9 mouse cellular contexts compared by ENCODE assay signal in genomic region chr3:153277389-153277999, GRCm38 (mm10).
DNase-seq lines count a peak whose midpoint lies in the region; ATAC-seq and TF ChIP-seq lines count a peak whose summit lies in the region.
"Had no signal": no experiment of that assay in that cellular context is flagged by ENCODE, and none has a peak within 500 bp of the region (broad histone marks: within the 10 kb centered on the region; RNA-seq: fewer than 3 reads in every experiment).

No protein-coding gene starts in this region.

- H3K4me2 ChIP-seq in hindbrain, embryonic 12.5 days (replicated peaks) = peak overlapping the region; percentile 42
- 0 out of 2 replicates have a peak overlapping the region, but pooled peaks have one; percentile 4 for H3K4me2 ChIP-seq in limb, embryonic 14.5 days (replicated peaks; ENCODE audit: low read depth, low read length, severe bottlenecking)
- H3K4me2 ChIP-seq: stomach, embryonic 15.5 days had no signal

- peak; percentile 92 for ATAC-seq in hindbrain, embryonic 12.5 days (ENCODE audit: low FRiP score)
- ATAC-seq in limb, embryonic 14.5 days (ENCODE audit: low FRiP score, low read depth) = peak; percentile 90

- no peak overlapping the region for H3K4me3 ChIP-seq in hindbrain, embryonic 12.5 days
- H3K4me3 ChIP-seq in limb, embryonic 14.5 days (replicated peaks; ENCODE audit: low read length) = no peak overlapping the region
- H3K4me3 ChIP-seq: stomach, embryonic 15.5 days had no signal

- 8% methylated on average over 16 of the region's 16 CpGs for WGBS in hindbrain, embryonic 12.5 days
- WGBS in limb, embryonic 14.5 days = 19% methylated on average over 16 of the region's 16 CpGs

- peak; percentile 70 for DNase-seq in layer of hippocampus, adult 11-12 months (ENCODE audit: low spot score)
- DNase-seq in layer of hippocampus, adult 9-10 months (ENCODE audit: low spot score) = no peak
- DNase-seq in limb, embryonic 14.5 days (ENCODE audit: low spot score) = peak; percentile 29
- peak; percentile 61 for DNase-seq in right cerebral cortex, postnatal 25 days
- DNase-seq in heart, adult 9 months (ENCODE audit: low spot score in 2 of 2) = no peak
- no peak for DNase-seq in ovary, postnatal 36 days (ENCODE audit: low spot score)
- DNase-seq in kidney, postnatal 14 days = no peak

- peak overlapping the region; percentile 85 for H3K27ac ChIP-seq in hindbrain, embryonic 12.5 days
- no peak overlapping the region for H3K27ac ChIP-seq in limb, embryonic 14.5 days (replicated peaks; ENCODE audit: low read depth, low read length)
- H3K27ac ChIP-seq: stomach, embryonic 15.5 days had no signal

- H3K4me1 ChIP-seq in hindbrain, embryonic 12.5 days = peaks cover 33% of the 10 kb centered on the region
- peaks cover 15% of the 10 kb centered on the region for H3K4me1 ChIP-seq in limb, embryonic 14.5 days (ENCODE audit: control insufficient read depth, insufficient read depth, low read length)

- H3K9me3 ChIP-seq in hindbrain, embryonic 12.5 days (replicated peaks) = peaks cover 15% of the 10 kb centered on the region
- peaks cover 7% of the 10 kb centered on the region for H3K9me3 ChIP-seq in limb, embryonic 14.5 days (ENCODE audit: control insufficient read depth, low read length)
- H3K9me3 ChIP-seq: stomach, embryonic 15.5 days had no signal

- H3K27me3 ChIP-seq in hindbrain, embryonic 12.5 days = no peaks in the 10 kb centered on the region
- no peaks in the 10 kb centered on the region for H3K27me3 ChIP-seq in limb, embryonic 14.5 days (ENCODE audit: control insufficient read depth, insufficient read depth, low read length)
- H3K27me3 ChIP-seq: stomach, embryonic 15.5 days had no signal

- no peaks in the 10 kb centered on the region; the same call in 1 of the 2 replicates for H3K36me3 ChIP-seq in hindbrain, embryonic 12.5 days
- H3K36me3 ChIP-seq in limb, embryonic 14.5 days (ENCODE audit: control insufficient read depth, insufficient read depth, low read length) = no peaks in the 10 kb centered on the region
- H3K36me3 ChIP-seq: stomach, embryonic 15.5 days had no signal

- H3K9ac ChIP-seq in hindbrain, embryonic 12.5 days = no peak overlapping the region; the same call in 1 of the 2 replicates
- H3K9ac ChIP-seq in limb, embryonic 14.5 days (ENCODE audit: low read depth, low read length, severe bottlenecking) = no peak overlapping the region
- H3K9ac ChIP-seq: stomach, embryonic 15.5 days had no signal

- TF ChIP-seq POLR2A in limb, embryonic 14.5 days (IDR thresholded peaks at IDR 0.05; ENCODE audit: borderline replicate concordance, extremely low read depth, insufficient read depth, insufficient read length) = no peak

Comparison
In these comparisons a context has a peak if more than half of its experiments do, and no peak if none do; other contexts are left out.
1. DNase-seq: peak in layer of hippocampus, adult 11-12 months (single experiment), limb, embryonic 14.5 days (single experiment) and right cerebral cortex, postnatal 25 days (single experiment); none in layer of hippocampus, adult 9-10 months (single experiment), heart, adult 9 months (0 of 2), ovary, postnatal 36 days (single experiment) and kidney, postnatal 14 days (single experiment).